Mouse (Mus musculus): ENCODE data around the gene Ephb3. TPM values are rescaled to one million over a fixed set of nuclear protein-coding genes. Genes with fewer than 3 reads are reported as not detected.

Ephb3 gene
- polyA plus RNA-seq, 1 experiment from 2014 or later: 19.7 TPM

GRCm38 (mm10) chr16:21238722-21239121 is 34.2 kb downstream of the Ephb3 start:
- peak overlapping the region; percentile 11 for H3K27ac ChIP-seq
- no peak for DNase-seq (ENCODE audit: extremely low spot score, low spot score)

GRCm38 (mm10) chr16:21240547-21240946 is 36.0 kb downstream of the Ephb3 start:
- H3K27me3 ChIP-seq (ENCODE audit: poor library complexity, severe bottlenecking): peaks cover 63% of the 10 kb centered on the region
- no peak for DNase-seq (ENCODE audit: extremely low spot score, low spot score)
- no peaks in the 10 kb centered on the region for H3K36me3 ChIP-seq (replicated peaks)
- H3K4me1 ChIP-seq: peaks cover 68% of the 10 kb centered on the region
- 71% methylated on average over 3 of the region's 3 CpGs for WGBS
- no peak overlapping the region; the same call in 1 of the 2 replicates for H3K27ac ChIP-seq
- H3K4me3 ChIP-seq: no peak overlapping the region
- H3K9me3 ChIP-seq: no peaks in the 10 kb centered on the region; the same call in 1 of the 2 replicates

More at GRCm38 (mm10) chr16:21238722-21239121, 34.2 kb downstream of the Ephb3 start:
- Histone ChIP-seq H3K4me3 (no peak overlapping the region), H3K9me3 (no peaks in the 10 kb centered on the region; the same call in 1 of the 2 replicates), H3K36me3 (replicated peaks) (no peaks in the 10 kb centered on the region), H3K27me3 (ENCODE audit: poor library complexity, severe bottlenecking) (peaks cover 45% of the 10 kb centered on the region), H3K4me1 (peaks cover 51% of the 10 kb centered on the region)
- 20% methylated on average over 5 of the region's 5 CpGs for WGBS

GRCm38 (mm10) chr16:21241030-21241429 is 36.5 kb downstream of the Ephb3 start:
- DNase-seq (ENCODE audit: extremely low spot score, low spot score): no peak
- H3K36me3 ChIP-seq (replicated peaks): no peaks in the 10 kb centered on the region
- H3K4me1 ChIP-seq: peaks cover 72% of the 10 kb centered on the region
- H3K4me3 ChIP-seq: no peak overlapping the region
- peaks cover 66% of the 10 kb centered on the region for H3K27me3 ChIP-seq (ENCODE audit: poor library complexity, severe bottlenecking)
- H3K9me3 ChIP-seq: no peaks in the 10 kb centered on the region; the same call in 1 of the 2 replicates
- H3K27ac ChIP-seq: no peak overlapping the region

GRCm38 (mm10) chr16:21242946-21243345 is 38.4 kb downstream of the Ephb3 start:
- Histone ChIP-seq H3K9me3 (no peaks in the 10 kb centered on the region), H3K27me3 (ENCODE audit: poor library complexity, severe bottlenecking) (peaks cover 85% of the 10 kb centered on the region), H3K27ac (peak overlapping the region; percentile 70), H3K4me3 (no peak overlapping the region), H3K36me3 (replicated peaks) (no peaks in the 10 kb centered on the region), H3K4me1 (peaks cover 89% of the 10 kb centered on the region)
- no peak for DNase-seq (ENCODE audit: extremely low spot score, low spot score)
- 29% methylated on average over 8 of the region's 8 CpGs for whole genome bisulfite sequencing

- H3K27me3 ChIP-seq (ENCODE audit: poor library complexity, severe bottlenecking): peaks cover 96% of the 10 kb centered on the region
- no peaks in the 10 kb centered on the region for H3K9me3 ChIP-seq
- DNase-seq (ENCODE audit: extremely low spot score, low spot score): no peak
- H3K4me1 ChIP-seq: peaks cover 86% of the 10 kb centered on the region
- H3K27ac ChIP-seq: no peak overlapping the region
- no peak overlapping the region for H3K4me3 ChIP-seq
- H3K36me3 ChIP-seq (replicated peaks): no peaks in the 10 kb centered on the region
- WGBS: 47% methylated on average over 3 of the region's 3 CpGs
These were observed 40.2 kb downstream of the Ephb3 start for GRCm38 (mm10) chr16:21244803-21245202.

- DNase-seq (ENCODE audit: extremely low spot score, low spot score): no peak
- peaks cover 96% of the 10 kb centered on the region for H3K27me3 ChIP-seq (ENCODE audit: poor library complexity, severe bottlenecking)
- peak overlapping the region; percentile 58; the same call in 1 of the 2 replicates for H3K4me3 ChIP-seq
- H3K4me1 ChIP-seq: peaks cover 80% of the 10 kb centered on the region
- no peaks in the 10 kb centered on the region for H3K36me3 ChIP-seq (replicated peaks)
- H3K9me3 ChIP-seq: no peaks in the 10 kb centered on the region
- H3K27ac ChIP-seq: no peak overlapping the region
- WGBS: 17% methylated on average over 7 of the region's 7 CpGs
These were observed 40.8 kb downstream of the Ephb3 start for GRCm38 (mm10) chr16:21245387-21245786.

GRCm38 (mm10) chr16:21245931-21246390 is 41.4 kb downstream of the Ephb3 start:
- Histone ChIP-seq H3K27me3 (ENCODE audit: poor library complexity, severe bottlenecking) (peaks cover 96% of the 10 kb centered on the region), H3K9me3 (no peaks in the 10 kb centered on the region), H3K27ac (peak overlapping the region; percentile 85), H3K4me3 (peak overlapping the region; percentile 58), H3K36me3 (replicated peaks) (no peaks in the 10 kb centered on the region), H3K4me1 (peaks cover 74% of the 10 kb centered on the region)
- 0% methylated on average over 29 of the region's 29 CpGs for WGBS
- peak; percentile 88 for DNase-seq (ENCODE audit: extremely low spot score, low spot score)

- WGBS: 1% methylated on average over 30 of the region's 33 CpGs
- Histone ChIP-seq H3K27me3 (ENCODE audit: poor library complexity, severe bottlenecking) (peaks cover 98% of the 10 kb centered on the region), H3K36me3 (replicated peaks) (no peaks in the 10 kb centered on the region), H3K27ac (peak overlapping the region; percentile 85), H3K4me1 (peaks cover 72% of the 10 kb centered on the region), H3K9me3 (no peaks in the 10 kb centered on the region), H3K4me3 (peak overlapping the region; percentile 58)
- peak; percentile 63 for DNase-seq (ENCODE audit: extremely low spot score, low spot score)
These were observed 42.0 kb downstream of the Ephb3 start for GRCm38 (mm10) chr16:21246391-21247036.

GRCm38 (mm10) chr16:21247037-21247432 is 42.5 kb downstream of the Ephb3 start:
- 2% methylated on average over 4 of the region's 4 CpGs for WGBS
- H3K27ac ChIP-seq: peak overlapping the region; percentile 85
- H3K36me3 ChIP-seq (replicated peaks): no peaks in the 10 kb centered on the region
- DNase-seq (ENCODE audit: extremely low spot score, low spot score): peak; percentile 62
- peaks cover 97% of the 10 kb centered on the region for H3K27me3 ChIP-seq (ENCODE audit: poor library complexity, severe bottlenecking)
- H3K4me3 ChIP-seq: peak overlapping the region; percentile 58
- H3K4me1 ChIP-seq: peaks cover 72% of the 10 kb centered on the region
- no peaks in the 10 kb centered on the region for H3K9me3 ChIP-seq

- peak; percentile 58 for DNase-seq (ENCODE audit: extremely low spot score, low spot score)
- no peaks in the 10 kb centered on the region for H3K9me3 ChIP-seq
- H3K27ac ChIP-seq: peak overlapping the region; percentile 81
- H3K27me3 ChIP-seq (ENCODE audit: poor library complexity, severe bottlenecking): peaks cover 88% of the 10 kb centered on the region
- H3K36me3 ChIP-seq (replicated peaks): no peaks in the 10 kb centered on the region
- H3K4me3 ChIP-seq: peak overlapping the region; percentile 56
- peaks cover 62% of the 10 kb centered on the region for H3K4me1 ChIP-seq
- under 1% methylated on average over 38 of the region's 38 CpGs for WGBS
These were observed 43.5 kb downstream of the Ephb3 start for GRCm38 (mm10) chr16:21247871-21248712.

GRCm38 (mm10) chr16:21248713-21249531 is 44.4 kb downstream of the Ephb3 start:
- peaks cover 54% of the 10 kb centered on the region for H3K4me1 ChIP-seq
- WGBS: 4% methylated on average over 39 of the region's 39 CpGs
- H3K4me3 ChIP-seq: peak overlapping the region; percentile 56
- H3K27ac ChIP-seq: peak overlapping the region; percentile 81
- no peak for DNase-seq (ENCODE audit: extremely low spot score, low spot score)
- no peaks in the 10 kb centered on the region for H3K36me3 ChIP-seq (replicated peaks)
- H3K27me3 ChIP-seq (ENCODE audit: poor library complexity, severe bottlenecking): peaks cover 85% of the 10 kb centered on the region
- H3K9me3 ChIP-seq: no peaks in the 10 kb centered on the region

GRCm38 (mm10) chr16:21252401-21252955 is 47.9 kb downstream of the Ephb3 start:
- no peak for DNase-seq (ENCODE audit: extremely low spot score, low spot score)
- peaks cover 19% of the 10 kb centered on the region for H3K4me1 ChIP-seq
- peaks cover 52% of the 10 kb centered on the region for H3K27me3 ChIP-seq (ENCODE audit: poor library complexity, severe bottlenecking)
- H3K36me3 ChIP-seq (replicated peaks): no peaks in the 10 kb centered on the region
- no peaks in the 10 kb centered on the region for H3K9me3 ChIP-seq
- 46% methylated on average over 11 of the region's 11 CpGs for WGBS
- H3K4me3 ChIP-seq: no peak overlapping the region
- H3K27ac ChIP-seq: no peak overlapping the region
